Mouse (Mus musculus) forebrain, embryonic 15.5 days (tissue): ENCODE measurements around the gene Arid1a. TPM values are rescaled to one million over a fixed set of nuclear protein-coding genes. Genes with fewer than 3 reads are reported as not detected.
"Not testable (repeated sequence)": the region's sequence is repeated elsewhere in the genome, so short reads cannot be mapped to it uniquely, and the experiment has no call there.

ENCODE experiments used
- ATAC-seq: fragments of 200-750 bp; cut with Nextera tagmentation; replicated peaks from 2 replicates; pipeline ENCODE4 v1.8.0; 2017; ENCODE audit warnings: mild to moderate bottlenecking, moderate TSS enrichment, moderate library complexity
- H3K27ac ChIP-seq: fragments of 300-500 bp; sonication (generic); replicated peaks from 2 replicates; pipeline ENCODE4 v1.5.1; 2015; ENCODE audit warnings: mild to moderate bottlenecking, inconsistent platforms
- H3K27me3 ChIP-seq: fragments of 300-500 bp; sonication (generic); 2 replicates; pipeline ENCODE4 v1.6.1; 2015; ENCODE audit warnings: inconsistent platforms
- H3K36me3 ChIP-seq: fragments of 300-500 bp; sonication (generic); 2 replicates; pipeline ENCODE4 v1.6.1; 2015; ENCODE audit warnings: mild to moderate bottlenecking, inconsistent platforms
- H3K4me1 ChIP-seq: fragments of 300-500 bp; sonication (generic); 2 replicates; pipeline ENCODE4 v1.6.1; 2015; ENCODE audit warnings: inconsistent platforms
- H3K4me2 ChIP-seq: fragments of 300-500 bp; sonication (generic); replicated peaks from 2 replicates; pipeline ENCODE4 v1.6.1; 2015; ENCODE audit warnings: mild to moderate bottlenecking, inconsistent platforms
- H3K4me3 ChIP-seq: fragments of 300-500 bp; sonication (generic); 2 replicates; pipeline ENCODE4 v1.5.1; 2015; ENCODE audit warnings: mild to moderate bottlenecking, inconsistent platforms
- H3K9ac ChIP-seq: fragments of 300-500 bp; sonication (generic); replicated peaks from 2 replicates; pipeline ENCODE4 v1.6.1; 2015; ENCODE audit warnings: mild to moderate bottlenecking, inconsistent platforms
- H3K9me3 ChIP-seq: fragments of 300-500 bp; sonication (generic); 2 replicates; pipeline ENCODE4 v1.6.1; 2016; ENCODE audit warnings: inconsistent platforms
- WGBS: fragments of 180-500 bp; shearing (Covaris S2); methylation state at CpG from one replicate; pipeline ENCODE4 v1.1.7; 2015; ENCODE audit warnings: mixed read lengths; 5-methylcytosine and 5-hydroxymethylcytosine counted together
- polyA plus RNA-seq: library from polyadenylated mRNA; unstranded; fragments of >200 nt; fragmentation: Nextera tagmentation; extraction: Ambion mirVana; gene quantifications from 2 replicates; pipeline ENCODE4 v1.2.1, GENCODE M21; 2015

Arid1a gene
- polyA plus RNA-seq, 1 experiment from 2014 or later, result 40.9 TPM

DNA sequence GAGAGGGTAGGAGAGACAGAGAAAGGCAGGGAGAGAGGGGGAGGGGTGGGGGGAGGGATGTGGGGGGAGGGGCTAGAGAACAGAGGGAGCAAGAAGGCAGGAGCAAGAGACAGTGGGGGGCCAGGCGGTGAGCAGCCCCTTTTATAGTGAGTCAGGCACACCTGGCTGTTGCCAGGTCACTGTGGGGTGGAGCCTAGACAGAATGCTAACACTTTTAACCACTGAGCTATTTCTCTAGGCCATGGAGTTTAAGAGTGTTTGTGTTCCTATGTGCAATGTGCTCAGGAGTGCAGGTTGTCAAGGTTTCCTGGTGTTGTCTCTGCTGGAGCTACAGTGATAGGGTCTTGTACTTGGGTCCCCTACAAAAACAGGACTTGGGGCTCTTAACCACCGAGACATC lies 97.8 kb downstream of the Arid1a start:
- peaks cover 37% of the 10 kb centered on the region for H3K4me1 ChIP-seq
- H3K27me3 ChIP-seq, result no peaks in the 10 kb centered on the region
- H3K9ac ChIP-seq, result no peak overlapping the region
- no peak for ATAC-seq
- no peak overlapping the region for H3K4me2 ChIP-seq
- no peaks in the 10 kb centered on the region for H3K9me3 ChIP-seq
- no peak overlapping the region for H3K27ac ChIP-seq
- 0 out of 2 replicates have a peak, but pooled peaks cover 3% of the 10 kb centered on the region for H3K36me3 ChIP-seq
- WGBS, result 44% methylated on average over 2 of the region's 2 CpGs
- no peak overlapping the region for H3K4me3 ChIP-seq

- Histone ChIP-seq H3K9me3 (no peaks in the 10 kb centered on the region), H3K36me3 (0 out of 2 replicates have a peak, but pooled peaks cover 3% of the 10 kb centered on the region), H3K4me3 (no peak overlapping the region), H3K4me1 (peaks cover 37% of the 10 kb centered on the region), H3K27ac (no peak overlapping the region), H3K9ac (no peak overlapping the region), H3K4me2 (no peak overlapping the region), H3K27me3 (no peaks in the 10 kb centered on the region)
- WGBS, result 44% methylated on average over 5 of the region's 5 CpGs
- no peak for ATAC-seq
These were observed 98.6 kb downstream of the Arid1a start for GRCm38 (mm10) chr4:133657829-133658458.

DNA sequence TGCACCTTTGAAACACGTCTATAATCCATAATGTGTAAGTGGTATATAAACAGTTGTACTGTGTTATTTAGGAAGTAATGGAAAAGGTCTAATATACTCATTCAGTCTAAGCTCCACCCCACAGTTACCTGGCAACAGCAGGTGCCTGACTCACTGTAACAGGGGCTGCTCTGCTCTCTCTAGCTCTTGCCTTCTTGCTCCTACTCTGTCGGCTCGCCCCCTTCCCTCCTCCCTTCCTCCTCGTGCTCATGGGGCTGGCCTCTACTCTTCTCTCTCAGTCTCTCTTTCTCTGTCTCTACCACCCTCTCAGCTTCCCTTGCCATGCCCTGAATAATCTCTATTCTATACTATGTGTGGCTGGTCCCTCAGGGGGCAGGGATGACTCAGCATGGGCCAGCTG lies 99.6 kb downstream of the Arid1a start:
- Histone ChIP-seq H3K27me3 (no peaks in the 10 kb centered on the region), H3K9me3 (no peaks in the 10 kb centered on the region), H3K4me2 (no peak overlapping the region), H3K27ac (no peak overlapping the region), H3K9ac (no peak overlapping the region), H3K4me3 (no peak overlapping the region), H3K4me1 (peaks cover 37% of the 10 kb centered on the region), H3K36me3 (no peaks in the 10 kb centered on the region)
- no peak for ATAC-seq
- 13% methylated on average over 4 of the region's 4 CpGs for WGBS

GRCm38 (mm10) chr4:133656294-133656693 lies 100.3 kb downstream of the Arid1a start:
- Histone ChIP-seq H3K36me3 (no peaks in the 10 kb centered on the region), H3K9ac (no peak overlapping the region), H3K27me3 (no peaks in the 10 kb centered on the region), H3K9me3 (no peaks in the 10 kb centered on the region), H3K4me1 (peaks cover 35% of the 10 kb centered on the region), H3K4me2 (no peak overlapping the region), H3K27ac (no peak overlapping the region), H3K4me3 (no peak overlapping the region)
- 55% methylated on average over 4 of the region's 4 CpGs for WGBS
- no peak for ATAC-seq

DNA sequence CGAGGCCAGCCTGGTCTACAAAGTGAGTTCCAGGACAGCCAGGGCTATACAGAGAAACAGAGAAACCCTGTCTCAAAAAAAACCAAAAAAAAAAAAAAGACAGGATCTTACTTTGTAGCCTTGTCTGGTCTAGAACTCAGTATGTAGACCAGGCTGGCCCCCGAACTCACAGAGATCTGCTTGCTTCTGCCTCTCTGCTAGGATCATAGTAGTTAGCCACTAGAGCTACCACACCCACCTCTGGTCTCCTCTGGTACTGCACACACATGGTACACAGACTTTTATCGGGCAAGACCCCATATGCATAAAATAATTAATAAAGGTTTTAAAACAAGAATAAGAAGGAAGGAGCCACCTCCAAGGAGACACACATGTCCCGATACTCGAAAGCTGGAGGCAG lies 102.5 kb downstream of the Arid1a start:
- peaks cover 13% of the 10 kb centered on the region for H3K4me1 ChIP-seq
- not testable (repeated sequence) for H3K4me3 ChIP-seq, ATAC-seq, H3K9me3 ChIP-seq, H3K27me3 ChIP-seq, H3K36me3 ChIP-seq, H3K27ac ChIP-seq, H3K9ac ChIP-seq, H3K4me2 ChIP-seq
- 95% methylated on average over 5 of the region's 5 CpGs for WGBS

DNA sequence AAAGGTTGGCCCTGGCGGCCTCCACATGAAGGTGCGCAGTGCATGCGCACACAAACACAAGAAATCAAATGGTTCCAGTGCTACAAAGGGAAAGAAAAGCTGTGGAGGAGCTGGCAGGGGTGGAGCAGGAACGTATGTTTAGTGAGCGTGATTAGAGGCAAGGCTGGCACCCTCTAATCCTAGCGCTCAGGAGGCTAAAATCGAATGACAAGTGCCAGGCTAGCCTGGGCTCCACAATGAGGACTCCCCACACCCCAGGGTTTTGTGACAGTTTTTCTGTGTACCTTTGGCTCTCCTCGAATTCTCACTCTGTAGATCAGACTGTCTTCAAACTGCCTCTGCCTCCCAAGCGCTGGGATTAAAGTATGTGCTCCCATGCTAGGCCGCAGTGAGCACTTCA lies 103.8 kb downstream of the Arid1a start:
- H3K4me3 ChIP-seq, result no peak overlapping the region
- H3K4me1 ChIP-seq, result peaks cover 6% of the 10 kb centered on the region
- H3K9me3 ChIP-seq, result no peaks in the 10 kb centered on the region
- H3K27ac ChIP-seq, result no peak overlapping the region
- 80% methylated on average over 10 of the region's 10 CpGs for WGBS
- no peak overlapping the region for H3K9ac ChIP-seq
- no peaks in the 10 kb centered on the region for H3K36me3 ChIP-seq
- no peak for ATAC-seq
- no peak overlapping the region for H3K4me2 ChIP-seq
- no peaks in the 10 kb centered on the region for H3K27me3 ChIP-seq

DNA sequence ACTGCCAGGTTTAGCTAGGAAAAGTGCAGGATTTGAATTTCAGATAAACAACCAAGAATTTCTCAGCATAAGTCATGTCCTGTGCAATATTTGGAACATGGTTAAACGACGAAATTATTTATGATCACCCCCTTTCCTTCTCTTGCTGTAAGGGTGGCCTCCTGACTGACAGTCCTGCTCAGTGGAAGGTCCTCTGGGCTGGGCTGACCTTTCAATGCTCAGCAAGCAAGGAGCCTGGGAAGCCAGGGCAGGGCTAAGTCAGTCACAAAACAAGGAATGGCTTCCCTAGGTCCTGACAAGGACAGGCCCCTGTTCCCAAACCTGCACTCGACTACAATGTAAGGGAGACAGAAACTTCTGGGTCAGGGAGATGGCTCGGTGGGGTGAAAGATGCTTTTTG lies 104.6 kb downstream of the Arid1a start:
- no peak overlapping the region for H3K9ac ChIP-seq
- no peaks in the 10 kb centered on the region for H3K27me3 ChIP-seq
- H3K4me2 ChIP-seq, result no peak overlapping the region
- WGBS, result 71% methylated on average over 4 of the region's 4 CpGs
- no peaks in the 10 kb centered on the region for H3K9me3 ChIP-seq
- no peak overlapping the region for H3K4me3 ChIP-seq
- no peaks in the 10 kb centered on the region for H3K36me3 ChIP-seq
- peaks cover under 1% of the 10 kb centered on the region; the same call in 1 of the 2 replicates for H3K4me1 ChIP-seq
- ATAC-seq, result no peak
- H3K27ac ChIP-seq, result no peak overlapping the region

GRCm38 (mm10) chr4:133651445-133651844 lies 105.1 kb downstream of the Arid1a start:
- Histone ChIP-seq H3K4me1 (no peaks in the 10 kb centered on the region), H3K9me3 (no peaks in the 10 kb centered on the region), H3K27me3 (no peaks in the 10 kb centered on the region), H3K27ac (no peak overlapping the region), H3K4me2 (no peak overlapping the region), H3K36me3 (no peaks in the 10 kb centered on the region), H3K9ac (no peak overlapping the region), H3K4me3 (no peak overlapping the region)
- 44% methylated on average over 10 of the region's 10 CpGs for WGBS
- no peak for ATAC-seq

DNA sequence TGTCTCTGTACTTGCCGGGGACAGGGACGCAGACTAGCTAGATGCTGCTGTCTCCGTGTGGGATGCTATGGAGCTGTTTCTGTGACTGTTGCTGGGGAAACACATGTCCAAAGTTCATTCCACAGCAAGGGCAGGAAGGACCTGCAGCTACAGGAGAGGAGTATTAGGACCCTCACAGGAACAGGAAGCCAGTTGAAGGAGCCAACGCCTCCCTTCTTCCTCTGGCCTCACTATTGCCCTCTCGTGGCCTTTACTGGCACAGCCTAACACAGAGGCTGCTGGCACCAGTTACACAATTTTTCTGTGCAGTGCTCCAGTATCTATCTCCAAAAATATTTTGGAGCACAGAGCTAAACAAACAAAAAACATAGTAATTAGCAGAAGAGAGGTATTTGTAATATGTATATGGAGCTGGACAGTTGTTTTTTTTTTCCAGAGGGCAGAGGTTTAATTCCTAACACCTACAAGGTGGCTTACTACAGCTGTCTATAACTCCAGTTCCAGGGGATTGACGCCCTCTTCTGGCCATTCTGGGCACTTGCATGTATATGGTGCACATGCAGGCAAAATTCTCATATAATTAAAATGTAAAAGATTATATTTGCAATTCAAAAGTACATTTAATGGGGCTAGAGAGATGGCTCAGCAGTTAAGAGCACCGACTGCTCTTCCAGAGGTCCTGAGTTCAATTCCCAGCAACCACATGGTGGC lies 106.4 kb downstream of the Arid1a start, which contains the start of gene Zdhhc18:
Zdhhc18 (minus strand) TSS at position 166 of the 711 bp plus-strand sequence.
- no peak for ATAC-seq
- no peaks in the 10 kb centered on the region for H3K9me3 ChIP-seq
- no peaks in the 10 kb centered on the region for H3K36me3 ChIP-seq
- H3K9ac ChIP-seq, result no peak within 1 kb of the TSS
- no peaks in the 10 kb centered on the region for H3K4me1 ChIP-seq
- H3K27ac ChIP-seq, result no peak within 1 kb of the TSS
- H3K4me3 ChIP-seq, result no peak within 1 kb of the TSS
- 36% methylated on average over 7 of the region's 7 CpGs for WGBS
- peak within 1 kb of the TSS; percentile 20 for H3K4me2 ChIP-seq
- H3K27me3 ChIP-seq, result no peaks in the 10 kb centered on the region

GRCm38 (mm10) chr4:133649464-133649863 lies 107.1 kb downstream of the Arid1a start:
- ATAC-seq, H3K9me3 ChIP-seq, H3K27me3 ChIP-seq, H3K27ac ChIP-seq, H3K9ac ChIP-seq, H3K4me1 ChIP-seq, H3K4me3 ChIP-seq, H3K36me3 ChIP-seq: not testable (repeated sequence)
- peak overlapping the region; percentile 20 for H3K4me2 ChIP-seq
- 84% methylated on average over 5 of the region's 5 CpGs for WGBS

DNA sequence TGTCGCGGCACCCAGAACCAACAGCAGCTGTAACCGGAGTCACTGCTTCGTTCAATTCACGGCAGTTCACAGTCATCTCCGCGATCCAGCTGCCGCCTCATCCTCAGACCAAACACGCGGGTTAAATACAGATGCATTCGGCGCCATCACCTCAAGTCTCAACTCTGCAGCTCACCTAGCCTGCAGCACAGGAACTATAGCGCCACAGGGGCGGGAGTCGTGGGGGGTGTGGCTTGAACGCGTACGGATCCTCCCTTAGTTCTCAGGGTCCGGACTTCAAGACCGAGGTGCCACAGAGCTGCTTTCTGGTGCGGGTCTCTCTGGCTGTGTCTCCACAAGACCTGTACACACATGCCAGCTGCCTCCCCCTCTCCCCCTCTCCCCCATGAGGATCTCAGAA lies 110.9 kb downstream of the Arid1a start:
- 37% methylated on average over 21 of the region's 21 CpGs for WGBS
- H3K4me2 ChIP-seq, result no peak overlapping the region

GRCm38 (mm10) chr4:133645195-133645594 lies 111.4 kb downstream of the Arid1a start:
- Histone ChIP-seq H3K4me1 (no peaks in the 10 kb centered on the region), H3K9ac (no peak overlapping the region), H3K4me2 (no peak overlapping the region), H3K36me3 (no peaks in the 10 kb centered on the region), H3K27me3 (no peaks in the 10 kb centered on the region), H3K9me3 (no peaks in the 10 kb centered on the region), H3K27ac (no peak overlapping the region), H3K4me3 (no peak overlapping the region)
- 86% methylated on average over 3 of the region's 3 CpGs for WGBS
- no peak for ATAC-seq

More for the DNA sequence above, 110.9 kb downstream of the Arid1a start:
- Histone ChIP-seq H3K4me3 (no peak overlapping the region), H3K9ac (no peak overlapping the region), H3K9me3 (no peaks in the 10 kb centered on the region), H3K27me3 (no peaks in the 10 kb centered on the region), H3K36me3 (no peaks in the 10 kb centered on the region), H3K4me1 (no peaks in the 10 kb centered on the region), H3K27ac (no peak overlapping the region)
- ATAC-seq, result no peak
